Mouse (Mus musculus) embryonic facial prominence, embryonic 11.5 days (tissue): ENCODE results near the gene Ahcy. TPM values are rescaled to one million over a fixed set of nuclear protein-coding genes. Genes with fewer than 3 reads are reported as not detected.

Experiments used
- ATAC-seq: fragments of 200-750 bp; cut with Nextera tagmentation; replicated peaks from 2 replicates; pipeline ENCODE4 v1.8.0; 2017; ENCODE audit warnings: low read depth; ENCODE audit not compliant: insufficient number of reproducible peaks, low FRiP score, low TSS enrichment
- DNase-seq: peaks from one replicate; pipeline ENCODE4 v3.0.0-alpha.2; 2015; ENCODE audit warnings: low spot score
- H3K27ac ChIP-seq: fragments of 300-500 bp; sonication (generic); replicated peaks from 2 replicates; pipeline ENCODE4 v1.5.1; 2014; ENCODE audit warnings: mild to moderate bottlenecking, low read depth, low read length, control low read depth
- H3K27me3 ChIP-seq: fragments of 300-500 bp; sonication (generic); 2 replicates; pipeline ENCODE4 v1.6.1; 2014; ENCODE audit warnings: mild to moderate bottlenecking, low read length, moderate library complexity, mixed read lengths; ENCODE audit not compliant: control insufficient read depth, insufficient read depth
- H3K36me3 ChIP-seq: fragments of 300-500 bp; sonication (generic); replicated peaks from 2 replicates; pipeline ENCODE4 v1.6.1; 2014; ENCODE audit warnings: low read depth, mild to moderate bottlenecking, low read length, moderate library complexity, mixed read lengths; ENCODE audit not compliant: control insufficient read depth, insufficient read depth
- H3K4me1 ChIP-seq: fragments of 300-500 bp; sonication (generic); 2 replicates; pipeline ENCODE4 v1.6.1; 2014; ENCODE audit warnings: low read length, mixed read lengths; ENCODE audit not compliant: control insufficient read depth, insufficient read depth
- H3K4me2 ChIP-seq: fragments of 300-500 bp; sonication (generic); 2 replicates; pipeline ENCODE4 v1.6.1; 2014; ENCODE audit warnings: low read depth, mild to moderate bottlenecking, control low read depth, low read length, moderate library complexity
- H3K4me3 ChIP-seq: fragments of 300-500 bp; sonication (generic); 2 replicates; pipeline ENCODE4 v1.5.1; 2014; ENCODE audit warnings: low read depth, low read length, control low read depth
- H3K9ac ChIP-seq: fragments of 300-500 bp; sonication (generic); replicated peaks from 2 replicates; pipeline ENCODE4 v1.6.1; 2014; ENCODE audit warnings: mild to moderate bottlenecking, control low read depth, low read length
- H3K9me3 ChIP-seq: fragments of 300-500 bp; sonication (generic); replicated peaks from 2 replicates; pipeline ENCODE4 v1.6.1; 2016; ENCODE audit warnings: mild to moderate bottlenecking, low read length, inconsistent platforms, mixed read lengths; ENCODE audit not compliant: control insufficient read depth
- WGBS: fragments of 180-500 bp; shearing (Covaris S2); extraction: QIAGEN DNeasy Blood & Tissue Kit; methylation state at CpG from one replicate; pipeline ENCODE4 v1.1.7; 2014; 5-methylcytosine and 5-hydroxymethylcytosine counted together
- polyA plus RNA-seq: library from polyadenylated mRNA; unstranded; fragments of >200 nt; fragmentation: Nextera tagmentation; extraction: Ambion mirVana; gene quantifications from 2 replicates; pipeline ENCODE4 v1.2.1, GENCODE M21; 2014

Gene Ahcy
- polyA plus RNA-seq, 1 experiment from 2014 or later, result 97.6 TPM

DNA sequence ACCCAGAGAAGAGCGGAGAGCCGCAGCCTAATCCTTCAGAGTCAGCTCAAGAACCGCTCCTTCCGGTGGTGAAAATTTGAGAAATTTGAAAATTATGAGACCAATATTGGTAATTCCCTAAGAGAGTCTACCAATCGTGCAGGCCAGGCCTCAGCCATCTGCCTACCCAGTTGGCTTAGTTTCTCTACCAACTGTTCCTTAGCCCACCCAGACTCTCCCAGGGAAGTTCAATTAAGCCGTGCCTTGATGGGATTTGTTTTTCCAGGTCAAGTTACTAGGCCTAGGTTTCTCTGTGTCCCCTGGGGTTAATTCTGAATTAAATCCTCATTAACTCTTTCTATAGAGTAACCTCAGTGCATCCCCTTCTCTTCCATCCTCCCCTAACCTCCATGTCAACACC, 61.3 kb downstream of the Ahcy start:
- H3K4me1 ChIP-seq, result no peaks in the 10 kb centered on the region

DNA sequence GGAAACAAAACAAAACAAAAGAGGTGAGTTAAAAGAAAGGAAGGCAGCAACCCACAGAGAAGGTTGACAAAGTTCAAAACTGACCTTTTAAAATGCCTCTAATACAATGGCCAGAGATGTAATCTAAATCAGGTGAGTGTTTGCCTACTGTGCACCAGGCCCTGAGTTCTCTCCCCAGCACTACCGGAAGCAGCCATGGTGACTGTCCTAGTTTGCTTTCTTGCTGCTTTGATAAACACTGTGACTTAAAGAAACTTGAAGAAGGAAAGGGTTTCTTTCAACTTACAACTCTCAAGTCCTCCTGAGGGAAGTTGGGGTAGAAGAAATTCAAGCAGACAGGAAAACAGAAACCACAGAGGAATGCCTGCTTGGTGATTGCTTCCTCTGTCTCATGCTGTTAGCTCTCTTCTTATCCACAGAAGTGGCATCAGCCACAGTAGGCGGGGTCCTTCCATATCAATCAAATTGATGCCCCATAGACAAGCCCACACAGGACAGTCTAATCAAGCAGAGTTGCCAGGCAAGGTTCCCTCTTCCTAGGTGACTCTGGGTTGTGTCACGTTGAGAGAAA, 63.1 kb downstream of the Ahcy start:
- WGBS, result 47% methylated on average over 3 of the region's 3 CpGs
- Histone ChIP-seq H3K36me3 (no peaks in the 10 kb centered on the region), H3K27me3 (no peaks in the 10 kb centered on the region)

More for the DNA sequence above, 61.3 kb downstream of the Ahcy start:
- H3K9me3 ChIP-seq, result no peaks in the 10 kb centered on the region
- H3K36me3 ChIP-seq, result no peaks in the 10 kb centered on the region
- DNase-seq (peak; percentile 29), ATAC-seq (no peak)
- H3K4me2 ChIP-seq, result no peak overlapping the region
- no peaks in the 10 kb centered on the region for H3K27me3 ChIP-seq
- 65% methylated on average over 6 of the region's 6 CpGs for WGBS
- H3K27ac ChIP-seq, result no peak overlapping the region
- H3K4me3 ChIP-seq, result no peak overlapping the region
- H3K9ac ChIP-seq, result no peak overlapping the region

More for the DNA sequence above, 63.1 kb downstream of the Ahcy start:
- Histone ChIP-seq H3K9ac (no peak overlapping the region), H3K27ac (no peak overlapping the region), H3K4me3 (no peak overlapping the region), H3K9me3 (no peaks in the 10 kb centered on the region), H3K4me2 (no peak overlapping the region), H3K4me1 (no peaks in the 10 kb centered on the region)
- ATAC-seq (no peak), DNase-seq (no peak)

Other genes starting within 250 kb of the Ahcy start
- 146 and 183 TPM in 2 replicates for gene Eif2s2, start 181.6 kb downstream of the Ahcy start, polyA plus RNA-seq
- gene Gm14226, start 56.2 kb downstream of the Ahcy start, polyA plus RNA-seq, result 3.5 and 3.7 TPM in 2 replicates
- gene Itch, start 59.0 kb upstream of the Ahcy start, polyA plus RNA-seq, result 51.1 and 55.7 TPM in 2 replicates
- gene Dynlrb1, start 162.0 kb upstream of the Ahcy start, polyA plus RNA-seq, result 515 and 533 TPM in 2 replicates
- 113 and 149 TPM in 2 replicates for gene Map1lc3a, start 201.8 kb upstream of the Ahcy start, polyA plus RNA-seq